Mouse (Mus musculus): Measurements from ENCODE around the gene Myo15. TPM values are rescaled to one million over a fixed set of nuclear protein-coding genes. Genes with fewer than 3 reads are reported as not detected.
"Not testable (repeated sequence)": the region's sequence is repeated elsewhere in the genome, so short reads cannot be mapped to it uniquely, and the experiment has no call there.

The Myo15 gene
- polyA plus RNA-seq (2017; shearing (Covaris generic)), result not detected

DNA sequence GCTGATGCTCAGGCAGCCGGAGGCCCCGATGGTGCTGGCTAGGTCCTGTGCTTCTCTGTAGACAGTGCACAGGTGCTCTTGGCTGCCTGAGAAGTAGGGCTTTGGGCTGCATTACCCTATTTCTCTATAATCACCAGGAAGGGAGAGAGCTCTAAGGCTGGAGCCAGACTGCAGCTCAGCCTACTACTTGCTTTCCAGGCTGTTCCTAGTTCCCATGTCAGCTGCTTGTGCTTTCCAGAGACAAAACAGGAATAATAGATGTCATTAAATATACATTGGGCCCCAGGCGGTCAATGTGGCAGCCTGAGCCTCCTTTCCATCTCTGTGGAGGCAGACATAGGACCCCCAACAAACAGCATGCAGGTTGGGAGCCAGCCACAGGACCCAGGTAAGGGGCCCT lies at the start of gene Myo15:
Gene Myo15, plus strand, starts transcription at position 301 of the 400 bp plus-strand sequence.
- no peak for ATAC-seq

DNA sequence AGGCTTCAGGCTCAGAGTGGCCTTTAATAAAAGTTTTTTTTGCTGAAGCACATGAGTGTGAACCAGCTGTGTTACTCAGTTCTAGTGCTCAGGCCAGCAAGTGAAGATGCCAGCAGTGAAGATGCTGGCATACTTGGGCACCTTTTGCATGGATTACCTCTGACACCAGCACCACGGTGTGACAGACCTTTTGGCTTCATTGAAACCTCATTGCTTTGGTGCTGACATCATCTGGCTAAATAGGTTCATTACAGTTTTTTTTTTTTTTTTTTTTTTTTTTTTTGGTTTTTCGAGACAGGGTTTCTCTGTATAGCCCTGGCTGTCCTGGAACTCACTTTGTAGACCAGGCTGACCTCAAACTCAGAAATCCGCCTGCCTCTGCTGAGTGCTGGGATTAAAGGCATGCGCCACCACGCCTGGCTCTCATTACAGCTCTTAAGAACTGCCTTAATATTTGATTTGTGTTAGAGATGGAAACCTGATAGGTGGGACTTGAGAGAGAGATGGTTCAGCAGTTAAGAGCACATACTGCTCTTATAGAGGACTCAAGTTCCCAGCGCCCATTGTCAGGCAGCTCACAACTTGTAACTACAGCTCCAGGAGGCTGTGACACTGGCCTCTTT lies 47.0 kb upstream of the Myo15 start:
- no peak for ATAC-seq

DNA sequence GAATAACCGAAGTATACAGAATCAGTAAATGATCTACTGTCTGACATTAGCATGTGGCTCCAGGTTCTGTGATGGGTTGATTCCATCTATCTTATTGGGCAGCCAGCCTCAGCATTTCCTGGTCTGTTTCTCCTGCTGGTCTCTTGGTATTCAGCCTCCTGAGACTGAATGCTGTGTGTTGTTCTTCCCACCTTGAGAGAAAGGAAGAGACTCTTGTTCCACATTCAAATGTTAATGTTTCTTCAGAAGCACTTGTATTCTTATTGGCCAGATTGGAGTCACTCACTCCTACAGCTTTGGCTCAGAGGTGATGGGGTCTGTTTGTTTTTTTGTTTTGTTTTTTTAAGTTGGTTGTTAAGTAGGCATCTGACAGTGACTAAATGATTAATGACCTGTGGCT lies 46.1 kb upstream of the Myo15 start:
- ATAC-seq, result no peak

DNA sequence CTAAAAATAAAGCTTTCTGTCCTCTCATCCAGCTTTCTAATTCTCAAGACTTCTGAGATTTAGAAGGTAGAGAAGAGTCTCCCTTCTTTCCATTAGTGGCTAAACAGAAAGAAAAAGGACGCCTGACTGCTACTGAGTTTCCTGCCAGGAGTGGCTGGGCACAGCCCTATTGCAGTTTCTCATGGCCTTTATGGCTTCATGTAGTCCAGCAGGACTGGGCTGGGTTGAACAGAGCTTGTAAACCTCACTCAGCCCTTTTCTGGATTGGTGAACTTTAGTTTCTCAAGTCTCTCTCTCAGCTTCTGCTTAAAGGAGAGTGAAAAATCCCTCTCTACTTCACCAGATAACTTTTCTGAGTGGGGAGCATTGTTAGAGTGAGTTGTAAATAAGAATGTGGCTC lies 42.7 kb upstream of the Myo15 start:
- ATAC-seq, result no peak

DNA sequence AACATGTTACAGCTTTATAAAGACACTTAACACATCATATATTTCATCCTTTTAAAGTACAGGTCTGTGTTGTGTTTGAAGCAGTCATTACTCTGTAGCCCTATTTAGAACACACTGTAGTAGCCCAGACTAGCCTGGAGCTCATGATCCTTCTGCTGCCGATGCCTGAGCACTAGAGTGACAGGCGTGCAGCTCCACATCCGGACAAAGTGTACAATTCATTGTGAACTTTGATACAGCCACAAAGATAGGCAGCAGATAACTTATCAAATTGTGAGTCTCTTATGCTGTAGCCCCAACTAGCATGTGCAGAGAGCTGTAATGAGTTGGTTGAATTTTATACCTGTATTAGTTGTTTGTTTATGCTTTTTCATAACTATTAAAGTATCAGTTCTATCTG lies 41.5 kb upstream of the Myo15 start:
- ATAC-seq, result no peak

DNA sequence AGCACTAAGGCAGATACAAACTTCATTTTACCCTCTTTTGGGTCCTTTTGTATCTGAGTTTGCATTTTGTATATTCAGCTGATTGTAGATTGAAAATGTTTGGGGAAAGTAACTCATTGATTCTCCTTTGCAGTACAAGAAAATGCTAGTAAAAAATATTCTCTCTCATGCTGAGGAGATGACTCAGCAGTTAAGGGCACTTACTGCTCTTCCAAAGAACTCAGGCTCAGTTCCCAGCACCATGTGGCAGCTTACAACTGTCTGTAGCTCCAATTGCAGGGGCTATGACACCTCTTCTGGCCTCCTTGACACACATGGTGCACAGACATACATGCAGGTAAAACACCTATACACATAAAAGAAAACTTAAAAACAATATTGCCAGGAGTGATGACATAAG lies 35.6 kb upstream of the Myo15 start:
- ATAC-seq, result no peak

DNA sequence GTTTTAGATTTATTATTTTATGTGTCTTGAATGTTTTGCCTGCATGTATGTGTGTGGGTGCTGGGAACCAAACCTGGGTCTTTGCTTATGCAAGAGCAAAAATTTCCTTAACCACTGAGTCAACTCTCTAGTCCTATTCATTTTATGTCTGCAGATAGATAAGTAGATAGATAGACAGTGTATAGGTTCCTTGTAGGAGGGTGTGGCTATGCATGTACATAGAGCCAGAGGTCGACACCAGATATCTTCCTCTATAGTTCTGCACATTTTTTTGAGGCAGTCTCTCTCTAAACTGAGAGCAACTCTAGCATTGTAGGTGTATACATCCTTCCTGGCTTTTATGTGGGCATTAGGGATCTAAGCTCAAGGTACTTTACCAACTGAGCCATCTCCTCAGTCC lies 34.0 kb upstream of the Myo15 start:
- ATAC-seq, result no peak

DNA sequence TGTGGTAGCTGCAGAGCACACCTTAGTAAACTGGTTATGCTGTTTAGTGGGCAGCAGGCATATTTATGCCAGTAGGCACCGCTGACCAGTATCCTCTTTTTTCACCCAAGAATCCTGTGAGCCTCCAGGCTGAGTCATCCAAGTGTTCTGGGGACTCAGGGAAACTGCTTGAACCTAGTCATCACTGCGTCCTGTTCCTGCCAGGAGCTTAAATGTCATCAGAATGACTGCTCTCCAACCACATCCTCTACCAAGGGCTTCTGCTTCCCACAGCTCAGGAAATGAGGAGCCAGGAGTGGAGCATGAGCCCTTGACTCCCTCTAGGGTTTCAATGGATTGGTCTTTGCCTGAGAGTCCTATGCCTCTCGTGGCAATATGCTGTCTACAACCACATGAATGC lies 32.5 kb upstream of the Myo15 start:
- ATAC-seq, result no peak

DNA sequence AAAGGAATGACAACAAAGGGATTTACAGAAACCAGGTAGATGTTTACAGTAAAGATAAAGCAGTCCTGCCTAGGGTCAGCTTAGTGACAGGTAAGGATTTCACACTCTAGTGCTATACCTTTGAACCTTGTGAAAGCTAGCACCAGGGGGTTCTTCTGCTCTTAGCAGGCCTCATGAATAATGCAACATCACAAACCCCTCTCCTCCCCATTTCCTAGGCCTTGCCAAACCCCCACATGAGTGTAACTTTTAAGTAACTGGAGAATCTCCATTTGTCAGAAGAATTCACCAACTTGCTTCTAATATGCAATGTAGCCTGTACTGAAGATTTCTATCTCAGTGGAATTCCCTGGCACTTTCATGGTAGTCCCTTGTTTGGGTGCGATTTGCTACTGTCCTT lies 29.5 kb upstream of the Myo15 start:
- ATAC-seq, result not testable (repeated sequence)

DNA sequence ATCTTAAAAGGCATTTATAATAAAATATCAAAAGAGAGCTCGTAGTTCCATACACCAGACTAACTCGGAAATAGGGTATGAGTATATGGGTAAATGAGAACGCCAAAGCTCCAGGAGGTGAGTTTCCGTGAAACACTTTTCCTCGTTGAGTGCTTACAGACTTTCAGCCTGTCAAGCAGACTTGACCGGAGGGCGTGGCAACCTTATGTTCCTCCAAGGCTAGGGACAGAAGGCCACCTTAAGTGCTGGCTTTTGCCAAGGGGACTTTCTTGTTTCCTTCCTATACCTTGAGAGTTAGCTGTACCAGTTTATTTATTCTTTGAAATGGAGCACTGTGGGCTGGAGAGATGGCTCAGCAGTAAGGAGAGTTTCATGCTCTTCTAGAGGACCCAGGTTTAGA lies 29.0 kb upstream of the Myo15 start:
- no peak for ATAC-seq

DNA sequence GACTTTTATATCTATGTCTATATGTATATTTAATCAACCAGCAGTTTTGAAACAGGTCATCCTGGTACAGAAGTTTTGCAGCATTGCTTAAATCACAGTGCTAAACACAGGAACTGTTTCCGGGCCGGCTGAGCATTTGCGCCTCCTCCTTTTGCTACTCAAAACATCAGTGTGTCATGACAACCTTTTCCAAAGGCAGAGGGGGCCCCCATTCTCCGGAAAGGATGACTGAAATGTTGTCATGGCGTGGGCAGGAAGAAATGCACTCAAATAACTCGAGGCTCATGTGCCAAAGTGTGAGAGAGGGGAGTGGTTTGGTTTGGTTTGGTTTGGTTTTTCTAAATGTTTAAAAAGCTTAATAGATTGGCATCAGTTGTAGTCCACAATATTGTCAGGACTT lies 26.2 kb upstream of the Myo15 start:
- ATAC-seq, result no peak

DNA sequence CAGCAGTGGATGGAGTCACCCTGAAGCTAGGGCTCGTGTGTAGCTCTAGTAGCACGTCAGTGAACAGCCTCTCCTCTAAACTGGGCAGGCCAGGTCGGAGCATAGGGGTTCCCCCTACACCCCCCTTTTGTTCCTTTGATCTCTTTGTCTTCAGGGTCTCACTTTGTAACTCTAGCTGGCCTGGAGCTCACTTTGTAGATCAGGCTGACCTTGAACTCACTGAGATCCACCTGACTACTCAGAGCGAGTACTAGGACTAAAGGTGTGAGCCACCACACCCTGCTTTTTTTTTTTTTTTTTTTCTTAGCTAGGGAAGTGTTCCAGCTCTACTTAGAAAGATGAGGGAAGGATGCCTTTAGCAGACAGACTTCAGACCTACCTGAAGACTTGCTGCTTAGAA lies 25.1 kb upstream of the Myo15 start:
- no peak for ATAC-seq

DNA sequence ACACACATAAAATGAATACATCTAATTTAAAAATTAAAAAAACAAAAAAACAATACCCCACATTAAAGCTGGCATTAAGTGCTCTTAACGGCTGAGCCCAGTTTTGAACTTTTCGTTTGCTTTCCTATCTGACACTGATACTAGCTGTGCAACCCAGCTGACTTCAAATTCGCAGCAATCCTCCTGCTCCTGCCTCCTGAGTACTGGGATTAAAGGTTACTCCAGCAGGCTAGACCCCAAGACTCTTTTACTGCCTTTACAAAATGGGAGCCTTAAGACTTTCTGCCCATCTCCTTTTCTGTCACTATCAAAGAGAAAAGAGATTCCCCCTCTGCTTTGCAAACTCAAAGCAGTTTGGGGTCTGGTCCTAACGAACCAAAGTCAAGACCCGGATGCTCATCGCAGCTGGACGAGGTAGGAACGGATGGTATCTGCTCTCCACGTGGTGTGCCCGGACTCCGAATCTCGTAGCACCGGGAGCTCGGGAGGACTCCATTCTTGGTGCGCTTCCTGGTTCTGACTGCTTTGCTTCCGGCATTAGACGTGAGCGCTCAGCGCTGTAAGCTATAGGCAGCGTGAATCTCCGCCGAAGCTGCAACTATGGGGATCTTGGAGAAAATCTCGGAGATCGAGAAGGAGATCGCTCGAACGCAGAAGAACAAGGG lies 14.9 kb upstream of the Myo15 start, which contains the start of gene Drg2:
Gene Drg2, plus strand, starts transcription at position 512 of the 665 bp plus-strand sequence.
- ATAC-seq, result peak; percentile 96

DNA sequence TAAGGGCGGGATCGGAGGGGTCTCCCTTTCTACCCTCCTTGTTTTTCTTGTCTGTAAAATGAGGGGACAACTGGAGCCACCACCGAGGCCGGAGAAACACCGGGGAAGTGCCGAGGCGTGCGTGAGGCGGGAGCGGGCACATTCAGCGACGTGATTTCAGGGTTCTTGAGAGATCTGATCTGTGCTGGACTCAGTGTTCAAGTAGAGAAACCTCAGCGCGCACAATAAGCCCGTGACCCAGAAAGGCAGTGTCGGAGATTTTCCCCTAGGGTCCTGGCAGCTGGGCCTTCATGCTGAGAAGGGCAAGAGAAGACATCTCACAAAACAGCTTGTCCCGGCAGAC lies 14.4 kb upstream of the Myo15 start:
- peak; percentile 42 for ATAC-seq

DNA sequence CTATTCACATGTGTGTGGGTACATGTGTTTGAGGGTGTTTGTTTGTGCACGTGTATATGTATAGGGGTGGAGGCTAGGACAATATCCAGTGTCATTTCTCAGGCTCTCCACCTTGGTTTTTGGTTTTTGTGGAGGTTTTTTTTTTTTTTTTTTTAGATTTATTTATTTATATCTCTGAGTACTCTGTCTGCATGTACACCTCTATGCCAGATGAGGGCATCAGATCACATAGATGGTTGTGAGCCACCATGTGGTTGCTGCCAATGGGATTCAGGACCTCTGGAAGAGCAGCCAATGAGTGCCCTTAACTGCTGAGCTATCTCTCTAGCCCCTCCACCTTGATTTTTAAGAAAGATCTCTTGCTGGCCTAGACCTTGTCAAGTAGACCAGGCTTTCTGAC lies 11.2 kb upstream of the Myo15 start:
- ATAC-seq, result no peak

DNA sequence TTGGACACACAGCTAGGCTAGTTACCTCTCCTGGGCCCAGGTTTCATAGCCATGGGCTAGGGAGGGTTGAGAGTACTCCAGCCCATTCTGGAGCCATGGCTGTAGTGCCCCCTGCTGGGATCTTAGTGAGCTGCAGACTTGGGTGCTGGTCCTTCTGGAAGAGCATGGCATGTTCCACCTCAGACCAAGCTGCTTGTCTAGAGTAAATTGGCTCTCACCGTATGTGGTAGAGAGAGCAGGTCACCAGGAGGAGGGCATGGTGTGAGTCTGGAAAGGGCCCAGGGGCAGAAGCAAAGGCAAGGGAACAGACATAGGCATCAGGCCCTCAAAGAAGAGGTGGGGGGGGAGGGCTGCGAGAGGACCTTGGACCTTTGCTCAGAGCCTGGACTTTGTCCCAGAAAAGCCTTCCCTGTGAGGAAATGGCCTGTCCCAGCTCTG lies 3.2 kb upstream of the Myo15 start:
- ATAC-seq, result no peak

DNA sequence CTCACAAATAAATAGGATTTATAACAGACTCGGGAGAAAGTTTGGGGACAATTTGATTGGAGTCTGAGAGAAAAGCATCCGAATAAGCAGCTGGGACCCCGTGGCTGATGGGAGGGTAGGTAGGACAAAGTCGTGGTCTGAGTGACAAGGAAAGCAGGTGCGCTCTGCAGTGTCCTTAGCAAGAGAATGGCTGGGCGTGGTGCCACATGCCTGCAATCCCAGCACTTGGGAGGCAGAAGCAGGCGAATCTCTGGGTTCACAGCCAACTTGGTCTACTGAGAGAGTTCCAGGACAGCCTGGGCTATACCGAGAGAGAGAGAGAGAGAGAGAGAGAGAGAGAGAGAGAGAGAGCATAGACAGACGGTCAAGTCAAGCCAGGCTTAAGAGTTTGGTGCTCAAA lies 1.6 kb downstream of the Myo15 start:
- ATAC-seq, result no peak

DNA sequence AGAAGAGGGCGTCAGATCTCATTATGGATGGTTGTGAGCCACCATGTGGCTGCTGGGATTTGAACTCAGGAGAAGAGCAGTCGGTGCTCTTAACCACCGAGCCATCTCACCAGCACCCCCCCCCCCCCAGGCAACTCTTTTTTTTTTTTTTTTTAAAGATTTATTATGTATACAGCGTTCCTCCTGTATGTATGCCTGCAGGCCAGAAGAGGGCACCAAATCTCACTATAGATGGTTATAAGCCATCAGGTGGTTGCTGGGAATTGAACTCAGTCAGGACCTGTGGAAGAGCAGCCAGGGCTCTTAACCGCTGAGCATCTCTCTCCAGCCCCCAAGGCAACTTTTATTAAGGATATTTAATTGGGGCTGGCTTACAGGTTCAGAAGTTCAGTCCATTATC lies 5.4 kb downstream of the Myo15 start:
- no peak for ATAC-seq

DNA sequence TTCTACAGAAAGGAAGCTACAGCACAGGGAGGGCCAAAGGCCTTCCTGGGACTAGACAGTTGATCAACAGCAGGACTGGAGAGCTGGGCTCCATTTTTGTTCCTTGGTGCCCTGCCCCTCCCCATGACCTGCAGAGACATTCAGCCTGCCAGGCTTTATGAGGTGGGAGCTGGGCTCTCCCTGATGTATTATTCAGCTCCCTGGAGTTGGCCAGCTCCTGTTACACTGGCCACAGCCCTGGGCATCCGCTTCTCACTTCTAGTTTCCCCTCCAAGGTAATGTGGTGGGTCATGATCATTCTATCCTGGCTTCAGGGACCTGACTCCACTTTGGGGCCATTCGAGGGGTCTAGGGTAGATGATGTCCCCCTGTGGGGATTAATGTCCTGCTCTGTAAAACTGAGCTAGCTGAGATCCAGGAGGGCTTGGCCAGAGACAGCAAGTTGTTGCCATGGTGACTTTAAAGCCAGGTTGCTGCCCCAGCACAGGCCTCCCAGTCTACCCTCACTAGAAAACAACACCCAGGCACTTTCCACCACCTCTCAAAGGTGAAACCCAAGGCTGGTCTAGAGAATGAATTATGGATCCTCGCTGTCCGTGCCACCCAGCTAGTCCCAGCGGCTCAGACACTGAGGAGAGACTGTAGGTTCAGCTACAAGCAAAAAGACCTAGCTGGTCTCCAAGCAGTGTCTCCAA lies 6.7 kb downstream of the Myo15 start:
- no peak for ATAC-seq

DNA sequence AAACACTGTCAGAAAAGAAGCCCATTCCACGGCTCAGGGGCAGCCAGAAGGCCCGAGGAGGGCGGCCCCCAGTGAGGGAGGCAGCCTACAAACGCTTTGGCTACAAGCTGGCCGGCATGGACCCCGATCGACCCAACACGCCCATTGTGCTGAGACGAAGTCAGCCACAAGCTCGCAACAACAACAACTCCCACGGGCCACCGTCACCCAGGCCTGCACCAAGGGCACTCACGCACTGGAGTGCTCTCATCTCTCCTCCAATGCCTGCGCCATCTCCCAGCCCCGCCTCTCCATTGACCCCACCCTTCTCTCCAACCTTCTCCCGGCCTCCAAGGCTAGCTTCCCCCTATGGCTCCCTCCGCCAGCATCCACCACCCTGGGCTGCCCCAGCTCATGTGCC lies 9.0 kb downstream of the Myo15 start:
- no peak for ATAC-seq

DNA sequence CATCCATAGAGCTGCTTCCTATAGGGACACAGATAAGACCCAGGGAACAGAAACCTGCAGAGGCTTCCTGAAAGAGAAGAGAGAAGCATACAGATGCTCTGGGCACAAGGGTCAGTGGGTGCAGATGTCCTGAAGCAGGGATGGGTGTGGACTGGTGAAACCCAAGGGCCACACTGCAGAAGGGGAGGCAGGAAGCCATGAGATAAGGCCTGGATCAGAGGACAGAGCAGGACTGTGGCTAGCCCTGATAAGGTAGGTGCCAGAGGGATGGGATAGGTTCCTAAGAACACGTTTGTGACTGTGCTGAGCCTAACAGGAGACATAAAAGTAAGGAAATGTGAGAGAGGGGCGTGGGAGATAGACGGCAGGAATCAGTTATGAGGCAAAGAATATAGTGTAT lies 17.1 kb downstream of the Myo15 start:
- ATAC-seq, result no peak

DNA sequence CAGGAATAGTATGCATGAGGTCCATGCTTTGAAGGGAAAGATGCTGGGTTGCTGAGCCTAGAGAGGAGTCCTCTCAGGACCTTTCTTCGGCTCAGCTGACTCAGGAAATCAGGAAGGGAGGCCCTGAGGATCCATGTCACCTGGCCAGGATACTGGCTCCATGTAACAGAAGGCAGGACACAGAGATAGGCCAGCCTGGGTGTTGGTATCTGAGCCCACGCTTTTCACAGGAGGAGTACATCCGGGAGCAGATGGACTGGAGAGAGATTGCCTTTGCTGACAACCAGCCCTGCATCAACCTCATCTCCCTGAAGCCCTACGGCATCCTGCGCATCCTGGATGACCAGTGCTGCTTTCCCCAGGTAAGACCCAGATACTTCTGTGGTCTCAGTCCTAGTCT lies 23.6 kb downstream of the Myo15 start:
- no peak for ATAC-seq

DNA sequence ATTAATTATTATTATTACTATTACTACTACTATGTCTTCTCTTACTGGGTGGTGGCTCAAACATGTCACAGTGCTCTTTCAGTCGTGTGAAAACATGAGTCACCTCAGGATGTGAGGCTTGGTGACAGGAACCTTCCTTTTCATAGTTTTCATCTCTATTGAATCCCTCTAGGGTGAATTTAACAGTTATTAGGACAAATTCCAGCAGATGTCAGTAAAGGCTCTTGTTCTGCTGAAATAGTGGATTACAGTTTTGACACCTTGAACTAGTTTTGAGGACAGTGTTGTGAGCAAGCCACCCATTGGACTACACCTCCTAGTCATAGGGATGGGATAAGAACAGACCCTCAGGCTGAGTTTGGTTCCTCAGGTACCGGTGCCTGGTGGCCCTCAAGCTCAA lies 26.6 kb downstream of the Myo15 start:
- no peak for ATAC-seq

DNA sequence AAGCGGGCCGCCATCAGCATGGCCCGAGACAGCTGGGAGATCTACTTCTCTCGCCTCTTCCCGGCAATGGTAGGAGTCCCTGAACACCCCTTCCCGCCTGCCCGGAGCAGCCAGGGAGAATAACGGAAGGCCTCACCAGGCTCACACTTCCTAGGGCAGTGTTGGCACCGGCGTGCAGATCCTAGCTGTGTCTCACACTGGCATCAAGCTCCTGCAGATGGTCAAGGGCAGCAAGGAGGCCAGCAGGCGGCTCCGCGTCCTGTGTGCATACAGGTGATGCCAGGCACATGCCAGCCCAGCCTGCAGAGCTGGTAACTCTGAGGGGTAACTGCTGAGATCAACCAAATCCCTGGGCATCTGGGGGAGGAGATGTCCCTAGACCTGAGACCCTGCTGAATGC lies 38.1 kb downstream of the Myo15 start:
- no peak for ATAC-seq
